In the genomic region with DNA sequence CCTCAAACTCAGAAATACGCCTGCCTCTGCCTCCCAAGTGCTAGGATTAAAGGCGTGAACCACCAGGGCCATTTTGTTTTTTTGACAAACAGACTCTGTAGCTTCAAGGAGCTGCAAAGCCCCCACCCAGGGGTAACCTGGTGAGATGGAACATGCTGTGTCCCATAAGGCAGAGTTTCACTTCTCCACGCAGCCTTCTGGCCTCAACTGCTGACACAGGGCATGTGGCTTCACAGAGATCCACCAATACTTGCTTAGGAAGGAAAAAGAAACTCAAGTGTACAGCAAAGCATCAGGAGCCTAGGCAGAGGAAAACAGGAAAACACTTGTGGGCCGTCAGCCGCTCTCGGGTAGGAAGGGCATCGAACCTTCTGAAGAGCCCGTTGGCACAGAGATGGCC, we compare ENCODE assay signal across 31 mouse cellular contexts. TPM values are rescaled to one million over a fixed set of nuclear protein-coding genes. Genes with fewer than 3 reads are reported as not detected.
A peak's percentile ranks its signal among the peaks of the same experiment; 100 is the strongest.
DNase-seq lines count a peak whose midpoint lies in the region; ATAC-seq and TF ChIP-seq lines count a peak whose summit lies in the region.
"Had no signal": no experiment of that assay in that cellular context is flagged by ENCODE, and none has a peak within 500 bp of the region (broad histone marks: within the 10 kb centered on the region; RNA-seq: fewer than 3 reads in every experiment).

No protein-coding gene starts in this region.

- no peaks in the 10 kb centered on the region for H3K36me3 ChIP-seq in liver, adult 2 months (ENCODE audit: control insufficient read depth, insufficient read depth, low read length)
- H3K36me3 ChIP-seq in liver, postnatal 0 days (replicated peaks; ENCODE audit: insufficient read depth, low read length), result no peaks in the 10 kb centered on the region
- H3K36me3 ChIP-seq in myocyte (ENCODE audit: control insufficient read depth, insufficient read depth), result no peaks in the 10 kb centered on the region
- H3K36me3 ChIP-seq: embryonic facial prominence, embryonic 13.5 days; forebrain, embryonic 12.5 days; heart, embryonic 12.5 days; liver, embryonic 13.5 days; lung, embryonic 15.5 days; neural tube, embryonic 12.5 days had no signal

- H3K4me1 ChIP-seq in liver, adult 2 months (ENCODE audit: control insufficient read depth, insufficient read depth, low read length), result no peaks in the 10 kb centered on the region
- H3K4me1 ChIP-seq in liver, postnatal 0 days (ENCODE audit: insufficient read depth), result no peaks in the 10 kb centered on the region

- no peak overlapping the region for H3ac ChIP-seq in myocyte (ENCODE audit: control insufficient read depth, insufficient read length)

- no peak overlapping the region for H3K4me2 ChIP-seq in liver, postnatal 0 days (ENCODE audit: low read depth, low read length)
- peak overlapping the region; percentile 18 for H3K4me2 ChIP-seq in myocyte (ENCODE audit: low read depth)
- H3K4me2 ChIP-seq: embryonic facial prominence, embryonic 13.5 days; forebrain, embryonic 12.5 days; heart, embryonic 12.5 days; hindbrain, embryonic 14.5 days; liver, embryonic 13.5 days; midbrain, embryonic 11.5 days; neural tube, embryonic 12.5 days had no signal

- ATAC-seq in liver, postnatal 0 days, result no peak; the same call in 1 of the 2 replicates
- ATAC-seq: forebrain, postnatal 0 days; midbrain, embryonic 16.5 days; Patski had no signal

- no peak overlapping the region for H3K27ac ChIP-seq in liver, adult 2 months (replicated peaks; ENCODE audit: insufficient read depth, low read depth, low read length)
- no peak overlapping the region for H3K27ac ChIP-seq in liver, postnatal 0 days (ENCODE audit: low read depth)
- H3K27ac ChIP-seq in left cerebral cortex, adult 2 months, result no peak overlapping the region
- H3K27ac ChIP-seq: embryonic facial prominence, embryonic 13.5 days; forebrain, embryonic 12.5 days; hindbrain, embryonic 14.5 days; liver, embryonic 13.5 days; lung, embryonic 15.5 days; neural tube, embryonic 12.5 days had no signal

- no peaks in the 10 kb centered on the region for H3K79me2 ChIP-seq in liver, adult 2 months (ENCODE audit: control insufficient read depth, insufficient read depth, low read length)
- H3K79me2 ChIP-seq in myocyte (ENCODE audit: control insufficient read depth, insufficient read depth), result peaks cover 7% of the 10 kb centered on the region

- WGBS in liver, adult 2 months, result 85% methylated on average over 8 of the region's 8 CpGs
- 69% methylated on average over 8 of the region's 8 CpGs for WGBS in liver, postnatal 0 days (ENCODE audit: insufficient replicate concordance)

- H3K9me3 ChIP-seq in liver, postnatal 0 days (ENCODE audit: low read length), result no peaks in the 10 kb centered on the region
- H3K9me3 ChIP-seq: embryonic facial prominence, embryonic 13.5 days; forebrain, embryonic 12.5 days; heart, embryonic 12.5 days; liver, embryonic 13.5 days; lung, embryonic 15.5 days; neural tube, embryonic 12.5 days had no signal

- intact Hi-C loops in left cerebral cortex, adult 2 months (cut with DNase I), result no loop called here

- no peak for TF ChIP-seq POLR2A in liver, adult 2 months (IDR thresholded peaks at IDR 0.05; ENCODE audit: extremely low read depth, insufficient read depth, low read length)
- TF ChIP-seq POLR2A in myocyte (IDR thresholded peaks at IDR 0.05; ENCODE audit: insufficient read length, low read depth), result no peak

- TF ChIP-seq CTCF in liver, adult 2 months (IDR thresholded peaks at IDR 0.05; ENCODE audit: low read depth, low read length), result no peak
- no peak for TF ChIP-seq CTCF in liver, postnatal 0 days (IDR thresholded peaks at IDR 0.05; ENCODE audit: low read depth)
- no peak for TF ChIP-seq CTCF in left cerebral cortex, adult 2 months (IDR thresholded peaks at IDR 0.05)

- H3K9ac ChIP-seq in liver, adult 2 months (ENCODE audit: low read depth, low read length), result no peak overlapping the region
- no peak overlapping the region for H3K9ac ChIP-seq in liver, postnatal 0 days (replicated peaks)
- H3K9ac ChIP-seq: embryonic facial prominence, embryonic 13.5 days; forebrain, embryonic 12.5 days; forebrain, postnatal 0 days; heart, embryonic 12.5 days; hindbrain, embryonic 14.5 days; liver, embryonic 13.5 days; lung, embryonic 15.5 days; neural tube, embryonic 12.5 days had no signal

- peak; percentile 98 for DNase-seq in heart, adult 11 months
- no peak for DNase-seq in heart, adult 8-10 months (ENCODE audit: low spot score)
- DNase-seq in liver, adult 2 months (ENCODE audit: extremely low read depth, low read depth, low spot score), result peak; percentile 38
- DNase-seq in liver, postnatal 0 days, result no peak
- peak; percentile 52 for DNase-seq in brain, adult 2 months (ENCODE audit: low read depth, low spot score)
- DNase-seq in adrenal gland, postnatal 36 days, result no peak
- no peak for DNase-seq in left cerebral cortex, adult 2 months (ENCODE audit: extremely low spot score in 1 of 2, low spot score in 2 of 2)
- DNase-seq: adrenal gland, postnatal 10 days; cerebellum, adult 18-20 months; cerebellum, postnatal 10 days; forebrain, postnatal 0 days; gastrocnemius, postnatal 36 days; kidney, adult 18-20 months; kidney, postnatal 10 days; left cerebral cortex, postnatal 4 days; liver, embryonic 13.5 days; right cerebral cortex, adult 18-20 months; thymus, postnatal 4 days had no signal

- TF ChIP-seq EP300 in liver, postnatal 0 days (IDR thresholded peaks at IDR 0.05; ENCODE audit: low read depth), result no peak

- no peak overlapping the region for H3K4me3 ChIP-seq in liver, adult 2 months (ENCODE audit: insufficient read depth, low read depth, low read length)
- no peak overlapping the region for H3K4me3 ChIP-seq in liver, postnatal 0 days (ENCODE audit: low read depth, low read length)
- H3K4me3 ChIP-seq in myocyte, result no peak overlapping the region
- H3K4me3 ChIP-seq in left cerebral cortex, adult 2 months, result no peak overlapping the region
- H3K4me3 ChIP-seq: embryonic facial prominence, embryonic 13.5 days; erythroblast, embryonic 14.5 days; forebrain, embryonic 12.5 days; heart, embryonic 12.5 days; liver, embryonic 13.5 days; lung, embryonic 15.5 days; neural tube, embryonic 12.5 days had no signal

- no peaks in the 10 kb centered on the region for H3K27me3 ChIP-seq in liver, adult 2 months (ENCODE audit: control insufficient read depth, insufficient read depth, low read length)
- H3K27me3 ChIP-seq in liver, postnatal 0 days (ENCODE audit: insufficient read depth, low read length), result no peaks in the 10 kb centered on the region
- no peaks in the 10 kb centered on the region for H3K27me3 ChIP-seq in myocyte (ENCODE audit: control insufficient read depth, insufficient read depth, insufficient read length)

TF ChIP-seq in myocyte, 11 proteins besides CTCF, POLR2A, EP300 and RAD21:
- TF ChIP-seq MYOG (IDR thresholded peaks at IDR 0.05; ENCODE audit: control insufficient read depth in 1 of 3, insufficient read depth in 1 of 3, insufficient read length in 2 of 3, low read depth in 2 of 3), result no peak
- no peak for TF ChIP-seq CEBPB (IDR thresholded peaks at IDR 0.05; ENCODE audit: insufficient read depth, poor library complexity, severe bottlenecking)
- no peak for TF ChIP-seq E2F4 (IDR thresholded peaks at IDR 0.05; ENCODE audit: insufficient read depth)
- no peak for TF ChIP-seq USF1 (IDR thresholded peaks at IDR 0.05; ENCODE audit: low read depth)
- TF ChIP-seq REST (IDR thresholded peaks at IDR 0.05; ENCODE audit: insufficient read depth, insufficient read length), result no peak
- no peak for TF ChIP-seq MYOD1 (IDR thresholded peaks at IDR 0.05; ENCODE audit: control insufficient read depth in 1 of 3, insufficient read length in 2 of 3, low read depth in 2 of 3)
- TF ChIP-seq MAX (IDR thresholded peaks at IDR 0.05; ENCODE audit: low read depth), result no peak
- TF ChIP-seq TCF3 (IDR thresholded peaks at IDR 0.05; ENCODE audit: insufficient read length, low read depth), result no peak
- no peak for TF ChIP-seq POLR2AphosphoS2 (IDR thresholded peaks at IDR 0.05; ENCODE audit: insufficient read length, low read depth)
TF ChIP-seq in myocyte: peak in this region for 0.

RNA-seq across cellular contexts. Expression of a gene that starts 3.1 kb away (rescaled TPM):
- 10 to 100 TPM; 14.8 to 30.1 (median 17.9) TPM for total RNA-seq in heart, adult 8-10 months (2022)
- 1.8 and 2.1 TPM in 2 replicates for total RNA-seq in liver, adult 2 months (2014; rRNA removed)
- 4.6 and 5.6 TPM in 2 replicates for polyA plus RNA-seq in liver, adult 2 months (2012; rRNA removed)
- 3.3 and 3.5 TPM in 2 replicates for polyA plus RNA-seq in liver, postnatal 0 days (2015; fragmentation: Nextera tagmentation; extraction: Ambion mirVana)
- 14.1 TPM for polyA plus RNA-seq in myocyte (2012; fragmentation: generic; extraction: Trizol)
- 10 to 100 TPM; 15.3 to 24.4 TPM for total RNA-seq in adrenal gland, postnatal 36 days (2021)
- 1 to 10 TPM; 2.9 to 4.7 TPM for total RNA-seq in left cerebral cortex, adult 2 months (2021)
- total RNA-seq: hematopoietic stem cell, adult 5-6 weeks; MEL had no signal
- polyA plus RNA-seq: erythroblast, embryonic 14.5 days; Patski had no signal

Comparison
In these comparisons a context has a peak if more than half of its experiments do, and no peak if none do; other contexts are left out.
1. DNase-seq: peak in heart, adult 11 months (single experiment), liver, adult 2 months (single experiment) and brain, adult 2 months (single experiment); none in heart, adult 8-10 months (single experiment), liver, postnatal 0 days (single experiment), adrenal gland, postnatal 36 days (0 of 2) and left cerebral cortex, adult 2 months (0 of 2).